Mouse (Mus musculus) intestine, embryonic 16.5 days (tissue): Measurements from ENCODE around the gene Il17rd. TPM values are rescaled to one million over a fixed set of nuclear protein-coding genes. Genes with fewer than 3 reads are reported as not detected.

Source experiments
- ATAC-seq: fragments of 200-750 bp; cut with Nextera tagmentation; 2 replicates; pipeline ENCODE4 v1.8.0; 2017; ENCODE audit warnings: moderate TSS enrichment, moderate library complexity
- H3K27ac ChIP-seq: fragments of 300-500 bp; sonication (generic); 2 replicates; pipeline ENCODE4 v1.5.1; 2014; ENCODE audit warnings: mild to moderate bottlenecking, low read length
- H3K27me3 ChIP-seq: fragments of 300-500 bp; sonication (generic); replicated peaks from 2 replicates; pipeline ENCODE4 v1.6.1; 2014; ENCODE audit warnings: low read length, control low read depth, mixed read lengths; ENCODE audit not compliant: control insufficient read depth, insufficient read depth
- H3K36me3 ChIP-seq: fragments of 300-500 bp; sonication (generic); 2 replicates; pipeline ENCODE4 v1.6.1; 2014; ENCODE audit warnings: low read length, control low read depth; ENCODE audit not compliant: control insufficient read depth, insufficient read depth
- H3K4me1 ChIP-seq: fragments of 300-500 bp; sonication (generic); 2 replicates; pipeline ENCODE4 v1.6.1; 2014; ENCODE audit warnings: low read length, control low read depth, mixed read lengths; ENCODE audit not compliant: control insufficient read depth, insufficient read depth
- H3K4me2 ChIP-seq: fragments of 300-500 bp; sonication (generic); 2 replicates; pipeline ENCODE4 v1.6.1; 2014; ENCODE audit warnings: low read depth, low read length, control low read depth
- H3K4me3 ChIP-seq: fragments of 300-500 bp; sonication (generic); 2 replicates; pipeline ENCODE4 v1.5.1; 2014; ENCODE audit warnings: mild to moderate bottlenecking, low read length
- H3K9ac ChIP-seq: fragments of 300-500 bp; sonication (generic); 2 replicates; pipeline ENCODE4 v1.6.1; 2014; ENCODE audit warnings: low read depth, low read length
- H3K9me3 ChIP-seq: fragments of 300-500 bp; sonication (generic); 2 replicates; pipeline ENCODE4 v1.6.1; 2016; ENCODE audit warnings: low read length, control low read depth; ENCODE audit not compliant: control insufficient read depth
- WGBS: fragments of 180-500 bp; shearing (Covaris S2); extraction: QIAGEN DNeasy Blood & Tissue Kit; methylation state at CpG from one replicate; pipeline ENCODE4 v1.1.7; 2014; 5-methylcytosine and 5-hydroxymethylcytosine counted together
- polyA plus RNA-seq: library from polyadenylated mRNA; unstranded; fragments of >200 nt; fragmentation: Nextera tagmentation; extraction: Ambion mirVana; gene quantifications from 2 replicates; pipeline ENCODE4 v1.2.1, GENCODE M21; 2015

Gene Il17rd
- polyA plus RNA-seq, 1 experiment from 2014 or later: 1.4 TPM

GRCm38 (mm10) chr14:27118546-27118945 lies 79.8 kb downstream of the Il17rd start:
- H3K9ac ChIP-seq: no peak overlapping the region
- H3K27ac ChIP-seq: no peak overlapping the region
- no peaks in the 10 kb centered on the region for H3K36me3 ChIP-seq
- ATAC-seq: no peak
- whole genome bisulfite sequencing: 83% methylated on average over 5 of the region's 5 CpGs
- H3K4me3 ChIP-seq: no peak overlapping the region
- no peak overlapping the region for H3K4me2 ChIP-seq
- H3K4me1 ChIP-seq: peaks cover 5% of the 10 kb centered on the region
- H3K27me3 ChIP-seq: 0 out of 2 replicates have a peak, but pooled peaks cover 2% of the 10 kb centered on the region
- H3K9me3 ChIP-seq: no peaks in the 10 kb centered on the region

- peaks cover 5% of the 10 kb centered on the region for H3K4me1 ChIP-seq
- H3K4me3 ChIP-seq: no peak overlapping the region
- no peak overlapping the region for H3K27ac ChIP-seq
- 73% methylated on average over 3 of the region's 3 CpGs for WGBS
- no peak for ATAC-seq
- H3K9ac ChIP-seq: no peak overlapping the region
- no peaks in the 10 kb centered on the region for H3K27me3 ChIP-seq
- no peaks in the 10 kb centered on the region for H3K9me3 ChIP-seq
- no peaks in the 10 kb centered on the region for H3K36me3 ChIP-seq
- H3K4me2 ChIP-seq: no peak overlapping the region
Observed at GRCm38 (mm10) chr14:27122646-27123045, 83.9 kb downstream of the Il17rd start.

- 55% methylated on average over 8 of the region's 8 CpGs for WGBS
- Histone ChIP-seq H3K4me3 (no peak overlapping the region), H3K9me3 (no peaks in the 10 kb centered on the region), H3K36me3 (no peaks in the 10 kb centered on the region), H3K4me1 (peaks cover 5% of the 10 kb centered on the region), H3K4me2 (no peak overlapping the region), H3K27ac (no peak overlapping the region), H3K9ac (no peak overlapping the region), H3K27me3 (no peaks in the 10 kb centered on the region)
- ATAC-seq: no peak
Observed at GRCm38 (mm10) chr14:27123543-27123942, 84.8 kb downstream of the Il17rd start.

GRCm38 (mm10) chr14:27130031-27130430 lies 91.3 kb downstream of the Il17rd start:
- H3K27me3 ChIP-seq: no peaks in the 10 kb centered on the region
- H3K4me3 ChIP-seq: no peak overlapping the region
- no peak overlapping the region for H3K27ac ChIP-seq
- H3K9ac ChIP-seq: no peak overlapping the region
- H3K9me3 ChIP-seq: no peaks in the 10 kb centered on the region
- H3K4me1 ChIP-seq: no peaks in the 10 kb centered on the region
- H3K4me2 ChIP-seq: no peak overlapping the region
- H3K36me3 ChIP-seq: no peaks in the 10 kb centered on the region
- 97% methylated on average over 3 of the region's 3 CpGs for whole genome bisulfite sequencing
- ATAC-seq: no peak

GRCm38 (mm10) chr14:27130676-27131075 lies 91.9 kb downstream of the Il17rd start:
- WGBS: 47% methylated on average over 1 of the region's 1 CpGs
- H3K4me1 ChIP-seq: no peaks in the 10 kb centered on the region
- H3K27ac ChIP-seq: no peak overlapping the region
- H3K9me3 ChIP-seq: no peaks in the 10 kb centered on the region
- no peak overlapping the region for H3K4me2 ChIP-seq
- no peaks in the 10 kb centered on the region for H3K36me3 ChIP-seq
- no peak overlapping the region for H3K4me3 ChIP-seq
- no peak for ATAC-seq
- H3K27me3 ChIP-seq: no peaks in the 10 kb centered on the region
- no peak overlapping the region for H3K9ac ChIP-seq

- ATAC-seq: peak; percentile 26; the same call in 1 of the 2 replicates
- Histone ChIP-seq H3K9ac (no peak overlapping the region), H3K4me3 (no peak overlapping the region), H3K27me3 (no peaks in the 10 kb centered on the region), H3K9me3 (no peaks in the 10 kb centered on the region), H3K4me1 (no peaks in the 10 kb centered on the region), H3K4me2 (no peak overlapping the region), H3K36me3 (no peaks in the 10 kb centered on the region), H3K27ac (no peak overlapping the region)
- 81% methylated on average over 1 of the region's 1 CpGs for WGBS
Observed at GRCm38 (mm10) chr14:27131521-27131920, 92.8 kb downstream of the Il17rd start.

GRCm38 (mm10) chr14:27138891-27139290 lies 100.2 kb downstream of the Il17rd start:
- ATAC-seq: no peak
- Histone ChIP-seq H3K4me3 (no peak overlapping the region), H3K4me2 (no peak overlapping the region), H3K27ac (no peak overlapping the region), H3K27me3 (no peaks in the 10 kb centered on the region), H3K9me3 (no peaks in the 10 kb centered on the region), H3K36me3 (no peaks in the 10 kb centered on the region), H3K9ac (no peak overlapping the region), H3K4me1 (no peaks in the 10 kb centered on the region)
- 89% methylated on average over 9 of the region's 9 CpGs for WGBS

GRCm38 (mm10) chr14:27139968-27140367 lies 101.2 kb downstream of the Il17rd start:
- Histone ChIP-seq H3K9ac (no peak overlapping the region), H3K27ac (no peak overlapping the region), H3K27me3 (no peaks in the 10 kb centered on the region), H3K4me3 (no peak overlapping the region), H3K9me3 (no peaks in the 10 kb centered on the region), H3K4me2 (no peak overlapping the region), H3K36me3 (no peaks in the 10 kb centered on the region), H3K4me1 (peaks cover 3% of the 10 kb centered on the region; the same call in 1 of the 2 replicates)
- WGBS: 90% methylated on average over 3 of the region's 3 CpGs
- no peak for ATAC-seq

GRCm38 (mm10) chr14:27141486-27141885 lies 102.7 kb downstream of the Il17rd start:
- WGBS: 27% methylated on average over 3 of the region's 3 CpGs
- H3K9ac ChIP-seq: no peak overlapping the region
- no peak overlapping the region for H3K27ac ChIP-seq

GRCm38 (mm10) chr14:27142680-27143079 lies 103.9 kb downstream of the Il17rd start:
- H3K27ac ChIP-seq: no peak overlapping the region
- ATAC-seq: no peak
- WGBS: 82% methylated on average over 5 of the region's 5 CpGs
- H3K27me3 ChIP-seq: no peaks in the 10 kb centered on the region
- H3K4me3 ChIP-seq: no peak overlapping the region
- H3K9ac ChIP-seq: no peak overlapping the region
- H3K9me3 ChIP-seq: no peaks in the 10 kb centered on the region
- no peaks in the 10 kb centered on the region for H3K36me3 ChIP-seq
- H3K4me1 ChIP-seq: peaks cover 12% of the 10 kb centered on the region; the same call in 1 of the 2 replicates
- H3K4me2 ChIP-seq: no peak overlapping the region

More at GRCm38 (mm10) chr14:27141486-27141885, 102.7 kb downstream of the Il17rd start:
- no peaks in the 10 kb centered on the region for H3K36me3 ChIP-seq
- no peaks in the 10 kb centered on the region for H3K9me3 ChIP-seq
- ATAC-seq: no peak
- no peak overlapping the region for H3K4me2 ChIP-seq
- no peaks in the 10 kb centered on the region for H3K27me3 ChIP-seq
- H3K4me1 ChIP-seq: peaks cover 12% of the 10 kb centered on the region; the same call in 1 of the 2 replicates
- H3K4me3 ChIP-seq: no peak overlapping the region
